Mouse (Mus musculus) bone marrow macrophage, adult 2 months (primary cell): ENCODE data around the gene Myh10.

Source experiments
- CTCF ChIP-seq: IDR thresholded peaks from 2 replicates; pipeline ENCODE4 v1.5.1; 2012; ENCODE audit warnings: low read depth, mild to moderate bottlenecking, low read length, moderate library complexity
- POLR2A ChIP-seq: IDR thresholded peaks from 2 replicates; pipeline ENCODE4 v1.6.1; 2012; ENCODE audit warnings: mild to moderate bottlenecking, low read depth, low read length, borderline replicate concordance

- TF ChIP-seq POLR2A (no peak), CTCF (no peak)
Observed at GRCm38 (mm10) chr11:68672270-68672970, 18.9 kb upstream of the Myh10 start.
